Mouse (Mus musculus) forebrain, embryonic 11.5 days (tissue): ENCODE measurements around the gene Sct. TPM values are rescaled to one million over a fixed set of nuclear protein-coding genes. Genes with fewer than 3 reads are reported as not detected.

ENCODE experiments used
- ATAC-seq: fragments of 200-750 bp; cut with Nextera tagmentation; replicated peaks from 2 replicates; pipeline ENCODE4 v1.8.0; 2017; ENCODE audit warnings: moderate TSS enrichment; ENCODE audit not compliant: low FRiP score
- DNase-seq: peaks from one replicate; pipeline ENCODE4 v3.0.0-alpha.2; 2017; ENCODE audit warnings: low spot score
- H3K27ac ChIP-seq: fragments of 300-500 bp; sonication (generic); 2 replicates; pipeline ENCODE4 v1.5.1; 2014; ENCODE audit warnings: low read depth, low read length
- H3K27me3 ChIP-seq: fragments of 300-500 bp; sonication (generic); 2 replicates; pipeline ENCODE4 v1.6.1; 2014; ENCODE audit warnings: mild to moderate bottlenecking, low read length, mixed read lengths; ENCODE audit not compliant: control insufficient read depth, insufficient read depth
- H3K36me3 ChIP-seq: fragments of 300-500 bp; sonication (generic); 2 replicates; pipeline ENCODE4 v1.6.1; 2014; ENCODE audit warnings: mild to moderate bottlenecking, low read length, moderate library complexity, mixed read lengths; ENCODE audit not compliant: control insufficient read depth, insufficient read depth
- H3K4me1 ChIP-seq: fragments of 300-500 bp; sonication (generic); replicated peaks from 2 replicates; pipeline ENCODE4 v1.6.1; 2014; ENCODE audit warnings: low read length, mixed read lengths; ENCODE audit not compliant: control insufficient read depth, insufficient read depth
- H3K4me2 ChIP-seq: fragments of 300-500 bp; sonication (generic); 2 replicates; pipeline ENCODE4 v1.6.1; 2014; ENCODE audit warnings: low read depth, mild to moderate bottlenecking, low read length, moderate library complexity, mixed read lengths; ENCODE audit not compliant: severe bottlenecking
- H3K4me3 ChIP-seq: fragments of 300-500 bp; sonication (generic); 2 replicates; pipeline ENCODE4 v1.5.1; 2014; ENCODE audit warnings: low read depth, low read length
- H3K9ac ChIP-seq: fragments of 300-500 bp; sonication (generic); 2 replicates; pipeline ENCODE4 v1.6.1; 2014; ENCODE audit warnings: low read length
- H3K9me3 ChIP-seq: fragments of 300-500 bp; sonication (generic); 2 replicates; pipeline ENCODE4 v1.6.1; 2016; ENCODE audit warnings: low read length, mixed read lengths; ENCODE audit not compliant: control insufficient read depth
- WGBS: fragments of 180-500 bp; shearing (Covaris S2); extraction: QIAGEN DNeasy Blood & Tissue Kit; methylation state at CpG from one replicate; pipeline ENCODE4 v1.1.7; 2014; 5-methylcytosine and 5-hydroxymethylcytosine counted together
- polyA plus RNA-seq: library from polyadenylated mRNA; unstranded; fragments of >200 nt; fragmentation: Nextera tagmentation; extraction: Ambion mirVana; gene quantifications from 2 replicates; pipeline ENCODE4 v1.2.1, GENCODE M21; 2014

Gene Sct
- polyA plus RNA-seq, 1 experiment from 2014 or later, result 2.5 TPM

DNA sequence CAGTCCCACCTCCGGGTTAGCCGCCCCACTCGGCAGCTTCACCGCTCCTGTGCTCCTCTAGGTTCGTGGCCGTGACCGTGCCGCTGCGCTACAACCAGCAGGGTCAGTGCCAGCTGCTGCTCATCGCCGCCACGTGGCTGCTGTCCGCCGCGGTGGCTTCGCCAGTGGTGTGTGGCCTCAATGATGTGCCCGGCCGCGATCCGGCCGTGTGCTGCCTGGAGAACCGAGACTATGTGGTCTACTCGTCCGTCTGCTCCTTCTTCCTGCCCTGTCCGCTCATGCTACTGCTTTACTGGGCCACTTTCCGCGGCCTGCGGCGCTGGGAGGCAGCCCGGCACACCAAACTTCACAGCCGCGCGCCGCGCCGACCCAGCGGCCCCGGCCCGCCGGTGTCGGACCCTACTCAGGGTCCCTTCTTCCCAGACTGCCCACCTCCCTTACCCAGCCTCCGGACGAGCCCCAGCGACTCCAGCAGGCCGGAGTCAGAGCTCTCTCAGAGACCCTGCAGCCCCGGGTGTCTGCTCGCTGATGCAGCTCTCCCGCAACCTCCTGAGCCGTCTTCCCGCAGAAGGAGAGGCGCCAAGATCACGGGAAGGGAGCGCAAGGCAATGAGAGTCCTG is 15.0 kb upstream of the Sct start:
- no peak for ATAC-seq

DNA sequence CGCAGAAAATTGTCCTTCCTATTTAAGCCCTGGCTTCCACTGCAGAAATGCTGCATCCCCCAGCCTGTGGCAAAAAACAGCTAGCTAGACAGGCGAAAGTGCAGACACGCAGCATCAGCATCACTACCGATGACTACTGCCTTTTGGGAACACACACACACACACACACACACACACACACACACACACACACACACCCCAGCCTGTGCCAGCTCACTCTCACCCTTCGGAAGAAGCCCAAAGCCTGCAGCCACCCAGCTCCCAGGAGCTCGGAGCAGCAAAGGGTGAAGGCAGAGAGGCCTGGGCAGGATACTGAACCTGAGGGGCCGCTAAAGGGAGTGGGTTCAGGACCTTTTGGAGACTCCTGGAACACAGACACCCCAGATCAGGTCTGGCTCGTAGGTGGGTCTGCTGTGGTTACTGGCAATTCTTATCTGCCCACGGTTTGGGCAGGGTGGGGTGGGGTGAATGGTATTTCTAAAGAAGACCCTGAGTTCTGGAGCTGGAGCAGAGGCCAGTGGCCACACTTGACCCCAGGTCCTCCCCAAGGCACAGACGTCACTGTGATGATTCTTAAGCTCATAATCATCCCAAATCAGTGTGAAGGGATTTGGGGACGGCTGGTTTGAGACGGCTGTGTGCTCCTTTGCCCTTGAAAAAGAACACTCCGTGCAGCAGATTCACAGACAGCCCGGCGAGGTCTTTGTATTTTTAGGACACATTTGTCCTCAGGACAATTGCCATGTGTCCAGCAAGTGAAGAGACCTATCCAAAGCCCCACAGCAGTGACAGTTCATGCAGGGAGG is 13.9 kb upstream of the Sct start:
- Histone ChIP-seq H3K27ac (no peak overlapping the region), H3K4me3 (peak overlapping the region; percentile 45; the same call in 1 of the 2 replicates), H3K27me3 (peaks cover 52% of the 10 kb centered on the region), H3K9ac (no peak overlapping the region; the same call in 1 of the 2 replicates), H3K36me3 (no peaks in the 10 kb centered on the region), H3K4me1 (peaks cover 12% of the 10 kb centered on the region), H3K9me3 (no peaks in the 10 kb centered on the region), H3K4me2 (peak overlapping the region; percentile 71)
- DNase-seq (peak; percentile 61), ATAC-seq (no peak)
- 32% methylated on average over 15 of the region's 15 CpGs for WGBS

More for the DNA sequence above, 15.0 kb upstream of the Sct start:
- H3K4me2 ChIP-seq, result peak overlapping the region; percentile 59
- H3K9me3 ChIP-seq, result no peaks in the 10 kb centered on the region
- peak overlapping the region; percentile 27 for H3K4me3 ChIP-seq
- H3K27me3 ChIP-seq, result peaks cover 52% of the 10 kb centered on the region
- no peaks in the 10 kb centered on the region for H3K36me3 ChIP-seq
- peak; percentile 74 for DNase-seq
- WGBS, result 2% methylated on average over 53 of the region's 53 CpGs
- no peak overlapping the region for H3K27ac ChIP-seq
- peaks cover 12% of the 10 kb centered on the region for H3K4me1 ChIP-seq
- H3K9ac ChIP-seq, result peak overlapping the region; percentile 31; the same call in 1 of the 2 replicates

DNA sequence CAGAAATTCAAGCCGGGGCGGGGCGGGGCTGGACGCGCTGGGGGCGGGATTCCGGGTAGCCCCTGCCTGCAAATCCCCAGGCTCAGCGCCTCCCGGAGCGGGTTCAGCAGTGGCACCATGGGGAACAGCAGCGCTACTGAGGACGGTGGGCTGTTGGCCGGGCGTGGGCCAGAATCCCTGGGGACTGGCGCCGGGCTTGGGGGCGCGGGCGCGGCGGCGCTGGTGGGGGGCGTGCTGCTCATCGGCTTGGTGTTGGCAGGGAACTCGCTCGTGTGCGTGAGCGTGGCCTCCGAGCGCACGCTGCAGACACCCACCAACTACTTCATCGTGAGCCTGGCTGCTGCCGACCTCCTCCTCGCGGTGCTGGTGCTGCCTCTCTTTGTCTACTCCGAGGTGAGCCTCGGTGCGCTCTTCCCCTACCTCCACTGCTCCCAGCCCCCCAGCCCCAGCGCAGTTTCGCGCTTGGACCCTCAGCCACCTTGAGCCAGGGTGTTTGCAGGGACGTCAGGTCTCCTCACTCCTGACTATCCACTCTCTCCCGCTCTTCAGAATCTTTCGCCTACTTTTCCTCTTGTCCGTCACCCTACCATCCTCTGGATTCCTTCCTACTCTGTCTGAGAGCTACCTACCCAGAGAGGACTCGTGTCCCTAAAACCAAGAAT is 13.1 kb upstream of the Sct start, which contains the start of gene Drd4:
Gene Drd4, plus strand, starts transcription at position 86 of the 662 bp plus-strand sequence.
- peak; percentile 66 for ATAC-seq
- H3K9me3 ChIP-seq, result no peaks in the 10 kb centered on the region
- H3K4me3 ChIP-seq, result peak within 1 kb of the TSS; percentile 45
- peak within 1 kb of the TSS; percentile 71 for H3K4me2 ChIP-seq
- no peak within 1 kb of the TSS for H3K27ac ChIP-seq
- peak; percentile 77 for DNase-seq
- peaks cover 52% of the 10 kb centered on the region for H3K27me3 ChIP-seq
- H3K9ac ChIP-seq, result peak within 1 kb of the TSS; percentile 67
- H3K4me1 ChIP-seq, result peaks cover 12% of the 10 kb centered on the region
- 1% methylated on average over 45 of the region's 46 CpGs for WGBS
- no peaks in the 10 kb centered on the region for H3K36me3 ChIP-seq

DNA sequence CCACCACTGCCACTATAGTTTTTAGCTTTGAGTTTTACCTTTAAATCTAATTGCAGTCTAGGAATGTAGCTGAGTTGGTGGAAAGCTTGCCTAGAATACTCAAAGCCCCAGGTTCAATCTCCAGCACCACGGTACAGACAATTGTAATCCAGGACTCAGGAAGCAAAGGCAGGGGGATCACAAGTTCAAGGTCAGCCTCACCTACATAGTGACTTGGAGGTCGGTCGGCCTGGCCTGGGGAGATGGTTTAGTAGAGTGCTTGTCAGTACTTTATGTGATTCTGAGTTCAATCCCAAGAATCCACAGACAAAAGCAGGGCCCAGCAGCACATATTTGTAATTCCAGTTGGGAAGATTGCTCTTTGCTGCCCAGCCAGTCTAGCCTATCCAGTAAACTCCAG is 9.1 kb upstream of the Sct start:
- WGBS, result 91% methylated on average over 3 of the region's 3 CpGs

DNA sequence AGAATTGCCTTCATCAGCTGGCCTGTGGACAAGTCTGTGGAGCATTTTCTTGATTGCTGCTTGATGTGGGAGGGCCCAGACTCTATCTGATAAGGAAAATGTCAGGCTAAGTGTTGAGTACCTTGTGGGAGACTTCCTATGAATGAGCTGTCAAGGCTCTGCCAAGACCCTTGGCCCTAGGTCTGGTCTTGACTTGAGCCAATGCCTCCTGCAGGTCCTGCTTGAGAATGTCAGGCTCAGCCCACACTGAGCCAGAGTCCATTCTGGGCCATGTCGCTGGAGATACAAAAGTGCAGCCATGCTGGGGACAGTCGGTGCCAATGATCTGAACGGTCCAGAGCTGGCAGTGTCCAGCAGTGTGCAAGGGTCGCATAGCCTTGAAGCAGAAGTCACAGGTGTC is 3.8 kb upstream of the Sct start:
- DNase-seq, result no peak
- peaks cover 2% of the 10 kb centered on the region; the same call in 1 of the 2 replicates for H3K4me1 ChIP-seq
- H3K4me3 ChIP-seq, result no peak overlapping the region

More for the DNA sequence above, 9.1 kb upstream of the Sct start:
- peaks cover 5% of the 10 kb centered on the region; the same call in 1 of the 2 replicates for H3K4me1 ChIP-seq
- no peak for DNase-seq
- no peaks in the 10 kb centered on the region for H3K9me3 ChIP-seq
- no peak for ATAC-seq
- H3K27ac ChIP-seq, result no peak overlapping the region
- H3K9ac ChIP-seq, result no peak overlapping the region
- peaks cover 22% of the 10 kb centered on the region for H3K27me3 ChIP-seq
- no peak overlapping the region for H3K4me2 ChIP-seq
- no peak overlapping the region for H3K4me3 ChIP-seq
- H3K36me3 ChIP-seq, result no peaks in the 10 kb centered on the region

DNA sequence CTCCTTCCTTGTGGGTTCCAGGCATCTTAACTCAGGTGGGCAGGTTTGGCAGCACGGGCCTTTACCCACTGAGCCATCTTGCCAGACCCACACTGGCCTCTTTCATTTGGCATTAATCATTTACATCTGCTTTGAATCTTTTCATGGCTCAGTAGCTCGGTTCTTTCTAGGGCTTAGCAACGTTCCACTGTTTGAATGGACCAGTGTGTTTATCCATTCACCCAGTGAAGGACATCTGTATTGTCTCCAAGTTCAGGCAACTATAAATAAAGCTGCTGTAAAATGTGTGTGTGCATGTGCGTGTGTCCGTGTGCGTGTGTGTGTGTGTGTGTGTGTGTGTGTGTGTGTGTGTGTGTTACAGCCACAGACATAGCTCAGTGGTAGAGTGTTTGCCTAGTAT is 2.5 kb upstream of the Sct start:
- 49% methylated on average over 6 of the region's 6 CpGs for whole genome bisulfite sequencing
- ATAC-seq, result peak; percentile 22; the same call in 1 of the 2 replicates
- Histone ChIP-seq H3K4me1 (peaks cover 2% of the 10 kb centered on the region; the same call in 1 of the 2 replicates), H3K27me3 (peaks cover 4% of the 10 kb centered on the region), H3K4me3 (no peak overlapping the region), H3K9me3 (no peaks in the 10 kb centered on the region), H3K36me3 (no peaks in the 10 kb centered on the region), H3K4me2 (no peak overlapping the region), H3K27ac (no peak overlapping the region), H3K9ac (no peak overlapping the region)
- DNase-seq, result no peak

More for the DNA sequence above, 3.8 kb upstream of the Sct start:
- Histone ChIP-seq H3K27ac (no peak overlapping the region), H3K9ac (no peak overlapping the region), H3K27me3 (peaks cover 4% of the 10 kb centered on the region), H3K4me2 (no peak overlapping the region), H3K9me3 (no peaks in the 10 kb centered on the region), H3K36me3 (no peaks in the 10 kb centered on the region)
- no peak for ATAC-seq
- 91% methylated on average over 4 of the region's 4 CpGs for WGBS

DNA sequence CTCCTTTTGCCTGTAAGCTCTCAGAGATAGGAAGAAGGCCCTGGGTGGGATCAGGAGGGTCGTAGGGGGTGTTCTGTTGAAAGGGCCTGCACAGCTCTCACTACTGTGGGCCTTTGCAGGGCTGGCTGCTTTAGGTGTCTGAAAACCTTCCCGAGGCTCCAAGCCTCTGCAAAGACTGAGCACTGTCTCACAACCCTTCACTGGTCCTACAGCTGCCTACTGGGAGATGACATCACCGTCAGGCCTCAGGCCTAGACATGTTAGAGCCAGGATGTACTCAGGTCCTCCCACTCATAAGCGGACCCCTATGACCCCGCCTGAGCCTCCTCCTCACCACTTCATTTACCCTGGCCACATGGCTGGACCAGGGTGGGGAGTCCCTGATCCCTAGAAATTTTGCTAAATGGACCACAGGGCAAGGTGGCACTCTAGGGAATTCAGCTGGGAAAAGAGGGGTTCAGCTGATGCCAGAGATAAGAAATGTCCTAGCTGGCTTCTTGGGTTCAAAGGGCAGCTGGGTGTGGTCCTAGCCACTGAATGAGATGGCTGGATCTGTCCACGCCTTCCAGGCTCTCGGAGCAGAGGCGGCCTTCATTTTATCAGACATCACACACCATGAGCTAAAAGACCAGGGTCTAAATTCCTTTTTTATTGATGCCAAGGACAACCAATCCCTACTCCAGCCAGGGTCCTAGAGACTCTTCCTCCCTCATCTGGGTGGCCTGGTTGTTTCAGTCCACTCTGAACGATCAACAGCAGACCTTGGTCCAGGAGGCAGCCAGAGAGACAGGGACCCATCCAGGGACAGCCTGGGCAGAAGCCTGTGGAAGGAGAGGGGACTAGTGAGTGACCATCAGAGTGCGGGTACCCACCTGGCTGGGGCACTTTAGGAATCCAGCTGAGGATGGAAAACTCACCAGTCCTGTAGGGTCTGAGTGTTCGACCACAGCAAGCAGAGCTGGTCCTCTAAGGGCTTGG is 943 bp downstream of the Sct start:
- no peak overlapping the region for H3K27ac ChIP-seq
- no peak overlapping the region for H3K4me2 ChIP-seq
- peaks cover 2% of the 10 kb centered on the region; the same call in 1 of the 2 replicates for H3K4me1 ChIP-seq
- H3K9ac ChIP-seq, result no peak overlapping the region
- H3K4me3 ChIP-seq, result no peak overlapping the region
- WGBS, result 81% methylated on average over 11 of the region's 11 CpGs
- H3K27me3 ChIP-seq, result peaks cover 4% of the 10 kb centered on the region
- no peaks in the 10 kb centered on the region for H3K36me3 ChIP-seq
- no peak for ATAC-seq
- H3K9me3 ChIP-seq, result no peaks in the 10 kb centered on the region
- no peak for DNase-seq
